Mouse (Mus musculus) mouse embryonic stem cell (cell line): ENCODE measurements at regions not wholly inside any gene's neighbourhood (a gene's known extent, or its start where the extent isn't known, plus 50 kb on each side); places are given as distances from the start of the nearest gene placed in this dataset.

ENCODE experiments used
- in situ Hi-C, 2 experiments: fragments of 300-500 bp; cut with MboI; formaldehyde crosslinking; loops; 1 replicate in 1 of 2; 3 replicates in 1 of 2; pipeline ENCODE4 v1.14.3; 2019 to 2020; ENCODE audit warnings: low sequenced_read_pairs in 2 of 2, low pct_unique_long_range_greater_than_20kb in 1 of 2, mixed read lengths in 1 of 2; ENCODE audit not compliant: unreplicated experiment in 1 of 2

GRCm38 (mm10) chr6:140148628-140149245 lies 107.5 kb upstream of the Plcz1 start:
- in situ Hi-C loops, result no loop called here

- in situ Hi-C loops, result no loop called here
Observed at GRCm38 (mm10) chr6:140148138-140148537, 106.9 kb upstream of the Plcz1 start.

DNA sequence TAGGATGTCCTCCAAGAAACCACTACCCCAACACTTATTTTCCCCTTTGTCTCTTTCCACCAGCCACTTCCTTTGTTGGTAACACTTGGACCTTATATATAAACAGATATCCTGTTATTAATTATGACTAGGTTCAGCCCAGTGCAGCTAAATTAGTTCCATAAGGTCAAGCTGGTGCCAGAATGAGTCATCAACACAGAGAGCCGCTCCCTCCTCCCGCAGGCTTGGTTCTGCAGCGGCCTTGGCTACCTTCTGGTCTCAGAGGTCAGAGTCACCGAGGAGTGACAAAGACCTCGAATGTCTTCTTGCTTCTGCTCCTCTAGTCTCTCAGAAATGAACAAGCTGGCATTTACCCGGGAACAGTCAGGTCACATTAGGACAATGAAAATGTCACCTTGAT lies 106.5 kb upstream of the Plcz1 start:
- in situ Hi-C loops, result no loop called here

DNA sequence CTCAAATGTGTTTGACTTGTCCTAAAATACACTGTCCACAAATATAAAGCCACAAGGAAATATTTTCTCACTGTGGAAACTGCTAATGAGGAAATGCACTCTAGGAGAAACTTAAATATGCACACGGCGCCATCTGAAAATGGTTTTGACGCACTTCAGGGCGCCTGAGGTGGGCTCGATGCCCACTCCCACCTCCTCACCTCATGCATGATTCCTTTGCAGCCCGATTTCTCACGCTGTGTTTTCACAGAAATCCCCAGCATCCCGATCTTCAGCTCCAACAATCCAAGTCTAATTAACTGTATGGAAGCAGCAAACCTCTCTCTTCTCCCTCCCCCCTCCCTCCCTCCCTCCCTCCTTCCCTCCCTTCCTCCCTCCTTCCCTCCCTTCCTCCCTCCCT lies 92.5 kb upstream of the Plcz1 start:
- in situ Hi-C loops, result no loop called here

DNA sequence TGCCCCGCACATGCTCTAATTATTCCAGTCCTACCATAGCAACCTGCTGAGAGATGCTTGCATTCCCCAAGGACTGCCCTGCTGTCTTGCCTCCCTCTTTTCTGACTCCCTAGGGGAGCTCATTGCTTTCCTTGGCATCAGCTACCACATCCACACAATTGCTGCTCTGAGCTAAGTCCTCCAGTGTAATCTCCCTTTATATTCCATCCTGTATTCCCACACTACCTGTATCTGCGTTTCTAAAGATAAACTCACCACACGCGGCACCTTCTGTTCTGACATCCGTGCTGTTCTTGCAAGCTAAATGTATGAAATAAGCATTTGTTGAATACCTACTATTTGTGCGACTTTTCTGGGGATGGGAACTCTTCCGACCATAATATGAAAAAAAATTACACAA lies 85.4 kb upstream of the Plcz1 start:
- in situ Hi-C loops, result no loop called here

- in situ Hi-C loops, result no loop called here
Observed at GRCm38 (mm10) chr6:140114024-140114423, 72.8 kb upstream of the Plcz1 start.

GRCm38 (mm10) chr6:140112054-140112453 lies 70.8 kb upstream of the Plcz1 start:
- in situ Hi-C loops, result no loop called here

GRCm38 (mm10) chr6:140108083-140108482 lies 66.8 kb upstream of the Plcz1 start:
- in situ Hi-C loops, result no loop called here

- in situ Hi-C loops, result no loop called here
Observed at GRCm38 (mm10) chr6:140107628-140108027, 66.4 kb upstream of the Plcz1 start.

DNA sequence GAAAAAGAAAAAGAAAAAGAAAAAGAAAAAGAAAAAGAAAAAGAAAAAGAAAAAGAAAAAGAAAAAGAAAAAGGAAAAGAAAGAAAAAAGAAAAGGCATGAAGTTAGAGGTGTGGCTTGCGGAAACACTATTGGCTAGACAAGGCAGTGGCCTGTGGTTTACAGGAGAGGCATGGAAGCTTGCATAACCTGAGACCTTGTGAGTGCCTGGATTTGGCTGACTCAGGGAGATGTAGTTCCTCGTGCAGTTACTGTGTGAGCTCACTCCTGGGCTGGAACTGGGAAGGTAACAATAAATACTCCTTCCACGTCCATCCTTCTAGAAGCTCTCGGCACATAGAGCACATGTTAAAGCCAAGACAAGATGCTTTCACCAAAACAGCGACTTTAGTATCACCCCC lies 64.9 kb upstream of the Plcz1 start:
- in situ Hi-C loops, result no loop called here

DNA sequence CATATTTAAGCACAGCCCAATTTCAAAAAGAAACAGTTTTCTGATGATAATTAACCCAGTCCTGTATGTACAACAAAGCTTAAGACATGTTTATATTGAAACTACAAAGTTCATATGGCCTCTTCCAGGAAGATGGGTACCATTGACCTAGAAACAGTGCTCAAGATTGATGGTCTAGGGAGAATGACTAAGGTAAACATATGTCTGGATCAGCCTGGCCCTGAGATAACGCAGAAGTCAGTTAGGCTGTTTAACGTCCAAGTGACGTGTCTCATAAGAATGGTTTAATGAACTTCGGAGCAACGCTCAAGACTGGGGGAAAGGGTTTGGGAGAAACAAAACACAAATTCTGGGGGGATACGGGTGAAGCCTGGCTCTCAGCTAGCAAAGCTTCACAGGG lies 60.8 kb upstream of the Plcz1 start:
- in situ Hi-C loops, result no loop called here

DNA sequence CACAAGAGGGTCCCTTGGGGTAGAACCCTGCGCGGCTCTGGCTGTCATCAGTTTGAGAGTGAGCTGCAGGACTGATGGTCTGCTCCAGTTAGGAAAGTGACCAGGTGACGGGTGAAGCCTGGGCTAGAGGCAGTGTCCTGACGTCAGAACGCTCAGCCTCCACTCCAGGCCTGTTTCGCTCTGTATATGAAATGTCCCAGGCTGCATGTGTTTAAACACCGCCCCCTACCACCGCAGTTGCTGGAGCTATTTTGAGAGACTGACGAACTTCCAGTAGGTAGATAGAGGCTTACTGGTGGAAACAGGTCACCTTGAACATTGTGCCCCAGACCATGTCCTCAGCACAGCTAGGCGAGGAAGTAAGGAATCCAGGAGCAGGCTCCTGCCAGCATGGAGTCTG lies 54.2 kb upstream of the Plcz1 start:
- in situ Hi-C loops, result no loop called here
